Mouse (Mus musculus): Measurements from ENCODE around the gene Tmem106c. TPM values are rescaled to one million over a fixed set of nuclear protein-coding genes. Genes with fewer than 3 reads are reported as not detected.

Tmem106c gene
- polyA plus RNA-seq, 1 experiment, result 34.2 TPM

- Histone ChIP-seq H3K4me1 (ENCODE audit: control insufficient read depth, insufficient read depth, low read length) (no peaks in the 10 kb centered on the region), H3K4me3 (replicated peaks; ENCODE audit: extremely low read depth, low read depth, low read length) (no peak overlapping the region)
- no peak for DNase-seq
- WGBS, result 76% methylated on average over 12 of the region's 12 CpGs
- no peak for TF ChIP-seq POLR2A (IDR thresholded peaks at IDR 0.05; ENCODE audit: borderline replicate concordance, extremely low read depth, low read depth, low read length)
- TF ChIP-seq CTCF (IDR thresholded peaks at IDR 0.05; ENCODE audit: insufficient read depth, low read length), result no peak
Measured at GRCm38 (mm10) chr15:97932441-97932840, 31.6 kb upstream of the Tmem106c start.

- TF ChIP-seq CTCF (IDR thresholded peaks at IDR 0.05; ENCODE audit: insufficient read depth, low read length) (no peak), POLR2A (IDR thresholded peaks at IDR 0.05; ENCODE audit: borderline replicate concordance, extremely low read depth, low read depth, low read length) (no peak)
- WGBS, result 56% methylated on average over 6 of the region's 6 CpGs
- Histone ChIP-seq H3K4me3 (replicated peaks; ENCODE audit: extremely low read depth, low read depth, low read length) (no peak overlapping the region), H3K4me1 (ENCODE audit: control insufficient read depth, insufficient read depth, low read length) (no peaks in the 10 kb centered on the region)
- no peak for DNase-seq
Measured at GRCm38 (mm10) chr15:97938580-97938979, 25.4 kb upstream of the Tmem106c start.

GRCm38 (mm10) chr15:97940088-97940487 lies 23.9 kb upstream of the Tmem106c start:
- Histone ChIP-seq H3K4me1 (ENCODE audit: control insufficient read depth, insufficient read depth, low read length) (no peaks in the 10 kb centered on the region), H3K4me3 (replicated peaks; ENCODE audit: extremely low read depth, low read depth, low read length) (no peak overlapping the region)
- no peak for DNase-seq
- WGBS, result 79% methylated on average over 2 of the region's 2 CpGs
- TF ChIP-seq CTCF (IDR thresholded peaks at IDR 0.05; ENCODE audit: insufficient read depth, low read length) (no peak), POLR2A (IDR thresholded peaks at IDR 0.05; ENCODE audit: borderline replicate concordance, extremely low read depth, low read depth, low read length) (no peak)

- H3K4me3 ChIP-seq (replicated peaks; ENCODE audit: extremely low read depth, low read depth, low read length), result no peak overlapping the region
- WGBS, result 88% methylated on average over 2 of the region's 2 CpGs
- TF ChIP-seq CTCF (IDR thresholded peaks at IDR 0.05; ENCODE audit: insufficient read depth, low read length), result no peak
- no peak for TF ChIP-seq POLR2A (IDR thresholded peaks at IDR 0.05; ENCODE audit: borderline replicate concordance, extremely low read depth, low read depth, low read length)
- H3K4me1 ChIP-seq (ENCODE audit: control insufficient read depth, insufficient read depth, low read length), result no peaks in the 10 kb centered on the region
- no peak for DNase-seq
Measured at GRCm38 (mm10) chr15:97941306-97941705, 22.7 kb upstream of the Tmem106c start.

- WGBS, result 75% methylated on average over 8 of the region's 8 CpGs
- TF ChIP-seq CTCF (IDR thresholded peaks at IDR 0.05; ENCODE audit: insufficient read depth, low read length), result no peak
- no peak for TF ChIP-seq POLR2A (IDR thresholded peaks at IDR 0.05; ENCODE audit: borderline replicate concordance, extremely low read depth, low read depth, low read length)
Measured at GRCm38 (mm10) chr15:97942538-97942937, 21.5 kb upstream of the Tmem106c start.

GRCm38 (mm10) chr15:97943356-97943755 lies 20.6 kb upstream of the Tmem106c start:
- Histone ChIP-seq H3K4me1 (ENCODE audit: control insufficient read depth, insufficient read depth, low read length) (no peaks in the 10 kb centered on the region), H3K4me3 (replicated peaks; ENCODE audit: extremely low read depth, low read depth, low read length) (no peak overlapping the region)
- WGBS, result 88% methylated on average over 8 of the region's 8 CpGs
- no peak for DNase-seq
- no peak for TF ChIP-seq POLR2A (IDR thresholded peaks at IDR 0.05; ENCODE audit: borderline replicate concordance, extremely low read depth, low read depth, low read length)
- no peak for TF ChIP-seq CTCF (IDR thresholded peaks at IDR 0.05; ENCODE audit: insufficient read depth, low read length)

More at GRCm38 (mm10) chr15:97942538-97942937, 21.5 kb upstream of the Tmem106c start:
- H3K4me1 ChIP-seq (ENCODE audit: control insufficient read depth, insufficient read depth, low read length), result no peaks in the 10 kb centered on the region
- DNase-seq, result no peak
- H3K4me3 ChIP-seq (replicated peaks; ENCODE audit: extremely low read depth, low read depth, low read length), result no peak overlapping the region

GRCm38 (mm10) chr15:97944919-97945574 lies 19.0 kb upstream of the Tmem106c start:
- TF ChIP-seq POLR2A (IDR thresholded peaks at IDR 0.05; ENCODE audit: borderline replicate concordance, extremely low read depth, low read depth, low read length) (no peak), CTCF (IDR thresholded peaks at IDR 0.05; ENCODE audit: insufficient read depth, low read length) (no peak)
- no peak overlapping the region for H3K4me3 ChIP-seq (replicated peaks; ENCODE audit: extremely low read depth, low read depth, low read length)
- 64% methylated on average over 11 of the region's 11 CpGs for WGBS
- DNase-seq, result no peak
- no peaks in the 10 kb centered on the region for H3K4me1 ChIP-seq (ENCODE audit: control insufficient read depth, insufficient read depth, low read length)

GRCm38 (mm10) chr15:97945656-97946315 lies 18.2 kb upstream of the Tmem106c start:
- 69% methylated on average over 11 of the region's 11 CpGs for WGBS
- H3K4me1 ChIP-seq (ENCODE audit: control insufficient read depth, insufficient read depth, low read length), result no peaks in the 10 kb centered on the region
- TF ChIP-seq CTCF (IDR thresholded peaks at IDR 0.05; ENCODE audit: insufficient read depth, low read length) (no peak), POLR2A (IDR thresholded peaks at IDR 0.05; ENCODE audit: borderline replicate concordance, extremely low read depth, low read depth, low read length) (no peak)
- DNase-seq, result no peak
- H3K4me3 ChIP-seq (replicated peaks; ENCODE audit: extremely low read depth, low read depth, low read length), result no peak overlapping the region

- no peak overlapping the region for H3K4me3 ChIP-seq (replicated peaks; ENCODE audit: extremely low read depth, low read depth, low read length)
- whole genome bisulfite sequencing, result 47% methylated on average over 7 of the region's 7 CpGs
- DNase-seq, result no peak
- TF ChIP-seq POLR2A (IDR thresholded peaks at IDR 0.05; ENCODE audit: borderline replicate concordance, extremely low read depth, low read depth, low read length), result no peak
- no peak for TF ChIP-seq CTCF (IDR thresholded peaks at IDR 0.05; ENCODE audit: insufficient read depth, low read length)
- H3K4me1 ChIP-seq (ENCODE audit: control insufficient read depth, insufficient read depth, low read length), result no peaks in the 10 kb centered on the region
Measured at GRCm38 (mm10) chr15:97948720-97949119, 15.3 kb upstream of the Tmem106c start.

- DNase-seq, result no peak
- H3K4me1 ChIP-seq (ENCODE audit: control insufficient read depth, insufficient read depth, low read length), result no peaks in the 10 kb centered on the region
- 65% methylated on average over 3 of the region's 3 CpGs for WGBS
- no peak overlapping the region for H3K4me3 ChIP-seq (replicated peaks; ENCODE audit: extremely low read depth, low read depth, low read length)
- TF ChIP-seq CTCF (IDR thresholded peaks at IDR 0.05; ENCODE audit: insufficient read depth, low read length), result no peak
- no peak for TF ChIP-seq POLR2A (IDR thresholded peaks at IDR 0.05; ENCODE audit: borderline replicate concordance, extremely low read depth, low read depth, low read length)
Measured at GRCm38 (mm10) chr15:97949706-97950105, 14.3 kb upstream of the Tmem106c start.

Measured in lung, adult 2 months (tissue).